Mouse (Mus musculus) liver, postnatal 0 days (tissue): ENCODE data around the gene Cckar. TPM values are rescaled to one million over a fixed set of nuclear protein-coding genes. Genes with fewer than 3 reads are reported as not detected.

ENCODE experiments used
- ATAC-seq: fragments of 200-750 bp; cut with Nextera tagmentation; 2 replicates; pipeline ENCODE4 v1.8.0; 2017; ENCODE audit warnings: mild to moderate bottlenecking, moderate library complexity
- DNase-seq: peaks from one replicate; pipeline ENCODE4 v3.0.0-alpha.2; 2016
- H3K27ac ChIP-seq: fragments of 300-500 bp; sonication (generic); 2 replicates; pipeline ENCODE4 v1.5.1; 2014; ENCODE audit warnings: antibody characterized with exemption, moderate library complexity, mild to moderate bottlenecking, low read depth
- H3K27me3 ChIP-seq: fragments of 300-500 bp; sonication (generic); 2 replicates; pipeline ENCODE4 v1.6.1; 2014; ENCODE audit warnings: low read length, control low read depth, mixed read lengths; ENCODE audit not compliant: insufficient read depth
- H3K36me3 ChIP-seq: fragments of 300-500 bp; sonication (generic); replicated peaks from 2 replicates; pipeline ENCODE4 v1.6.1; 2014; ENCODE audit warnings: mild to moderate bottlenecking, control low read depth, low read length, moderate library complexity, mixed read lengths; ENCODE audit not compliant: insufficient read depth
- H3K4me1 ChIP-seq: fragments of 300-500 bp; sonication (generic); 2 replicates; pipeline ENCODE4 v1.6.1; 2014; ENCODE audit warnings: antibody characterized with exemption, mild to moderate bottlenecking, control low read depth; ENCODE audit not compliant: insufficient read depth
- H3K4me2 ChIP-seq: fragments of 300-500 bp; sonication (generic); 2 replicates; pipeline ENCODE4 v1.6.1; 2014; ENCODE audit warnings: low read depth, mild to moderate bottlenecking, low read length, moderate library complexity, mixed read lengths
- H3K4me3 ChIP-seq: fragments of 300-500 bp; sonication (generic); 2 replicates; pipeline ENCODE4 v1.5.1; 2014; ENCODE audit warnings: low read depth, low read length
- H3K9ac ChIP-seq: fragments of 300-500 bp; sonication (generic); replicated peaks from 2 replicates; pipeline ENCODE4 v1.6.1; 2014; ENCODE audit warnings: mild to moderate bottlenecking, moderate library complexity
- H3K9me3 ChIP-seq: fragments of 300-500 bp; sonication (generic); 2 replicates; pipeline ENCODE4 v1.6.1; 2016; ENCODE audit warnings: mild to moderate bottlenecking, control low read depth, low read length, mixed read lengths
- CTCF ChIP-seq: sonication (generic); IDR thresholded peaks from 2 replicates; pipeline ENCODE4 v1.5.1; 2016; ENCODE audit warnings: antibody characterized with exemption, low read depth
- EP300 ChIP-seq: IDR thresholded peaks from 2 replicates; pipeline ENCODE4 v1.6.1; 2016; ENCODE audit warnings: antibody characterized with exemption, low read depth, mild to moderate bottlenecking
- WGBS: fragments of 180-500 bp; shearing (Covaris S2); extraction: QIAGEN DNeasy Blood & Tissue Kit; methylation state at CpG from one replicate; pipeline ENCODE4 v1.1.7; 2014; ENCODE audit not compliant: insufficient replicate concordance; 5-methylcytosine and 5-hydroxymethylcytosine counted together
- polyA plus RNA-seq: library from polyadenylated mRNA; unstranded; fragments of >200 nt; fragmentation: Nextera tagmentation; extraction: Ambion mirVana; gene quantifications from 2 replicates; pipeline ENCODE4 v1.2.1, GENCODE M21; 2015

Gene Cckar
- polyA plus RNA-seq, 1 experiment from 2014 or later: 0.12 TPM

- Histone ChIP-seq H3K9me3 (no peaks in the 10 kb centered on the region), H3K36me3 (no peaks in the 10 kb centered on the region), H3K9ac (no peak overlapping the region), H3K27ac (no peak overlapping the region), H3K27me3 (no peaks in the 10 kb centered on the region), H3K4me2 (no peak overlapping the region), H3K4me1 (no peaks in the 10 kb centered on the region), H3K4me3 (no peak overlapping the region)
- WGBS: 70% methylated on average over 5 of the region's 5 CpGs
- DNase-seq: no peak
- TF ChIP-seq CTCF (no peak), EP300 (no peak)
- ATAC-seq: no peak
These were observed 39.5 kb downstream of the Cckar start for GRCm38 (mm10) chr5:53668021-53668420.

- Histone ChIP-seq H3K4me1 (no peaks in the 10 kb centered on the region), H3K4me2 (no peak overlapping the region), H3K9me3 (no peaks in the 10 kb centered on the region), H3K9ac (no peak overlapping the region), H3K4me3 (no peak overlapping the region), H3K36me3 (no peaks in the 10 kb centered on the region), H3K27ac (no peak overlapping the region), H3K27me3 (no peaks in the 10 kb centered on the region)
- DNase-seq (no peak), ATAC-seq (no peak)
- TF ChIP-seq EP300: no peak
- no peak for TF ChIP-seq CTCF
These were observed 43.8 kb downstream of the Cckar start for GRCm38 (mm10) chr5:53663665-53664064.

GRCm38 (mm10) chr5:53662413-53662812, 45.1 kb downstream of the Cckar start:
- Histone ChIP-seq H3K9ac (no peak overlapping the region), H3K27me3 (no peaks in the 10 kb centered on the region), H3K4me1 (no peaks in the 10 kb centered on the region), H3K9me3 (no peaks in the 10 kb centered on the region), H3K4me3 (no peak overlapping the region), H3K27ac (no peak overlapping the region), H3K36me3 (no peaks in the 10 kb centered on the region), H3K4me2 (no peak overlapping the region)
- 26% methylated on average over 1 of the region's 1 CpGs for WGBS
- no peak for ATAC-seq
- no peak for TF ChIP-seq CTCF
- no peak for TF ChIP-seq EP300
- no peak for DNase-seq

GRCm38 (mm10) chr5:53661508-53661907, 46.0 kb downstream of the Cckar start:
- ATAC-seq: no peak
- Histone ChIP-seq H3K9me3 (no peaks in the 10 kb centered on the region), H3K36me3 (no peaks in the 10 kb centered on the region), H3K27ac (no peak overlapping the region), H3K4me1 (no peaks in the 10 kb centered on the region), H3K4me3 (no peak overlapping the region), H3K9ac (no peak overlapping the region), H3K27me3 (no peaks in the 10 kb centered on the region), H3K4me2 (no peak overlapping the region)
- DNase-seq: no peak
- TF ChIP-seq CTCF: no peak
- TF ChIP-seq EP300: no peak
- 37% methylated on average over 2 of the region's 2 CpGs for WGBS

GRCm38 (mm10) chr5:53657925-53658324, 49.6 kb downstream of the Cckar start:
- Histone ChIP-seq H3K4me2 (no peak overlapping the region), H3K27me3 (no peaks in the 10 kb centered on the region), H3K9me3 (no peaks in the 10 kb centered on the region), H3K27ac (no peak overlapping the region), H3K9ac (no peak overlapping the region), H3K4me3 (no peak overlapping the region), H3K36me3 (no peaks in the 10 kb centered on the region), H3K4me1 (no peaks in the 10 kb centered on the region)
- DNase-seq (no peak), ATAC-seq (peak; percentile 29; the same call in 1 of the 2 replicates)
- WGBS: 80% methylated on average over 6 of the region's 6 CpGs
- TF ChIP-seq EP300 (no peak), CTCF (peak; percentile 50)

GRCm38 (mm10) chr5:53656596-53656995, 50.9 kb downstream of the Cckar start:
- ATAC-seq: no peak
- DNase-seq: no peak

More at GRCm38 (mm10) chr5:53656596-53656995, 50.9 kb downstream of the Cckar start:
- TF ChIP-seq EP300: no peak
- Histone ChIP-seq H3K4me1 (no peaks in the 10 kb centered on the region), H3K9ac (no peak overlapping the region), H3K36me3 (peaks cover 5% of the 10 kb centered on the region), H3K4me3 (no peak overlapping the region), H3K4me2 (no peak overlapping the region), H3K27ac (no peak overlapping the region), H3K27me3 (no peaks in the 10 kb centered on the region), H3K9me3 (no peaks in the 10 kb centered on the region)
- WGBS: 29% methylated on average over 1 of the region's 1 CpGs

Other genes with a start within 250 kb of the Cckar start
- gene Rbpj, start 241.6 kb downstream of the Cckar start, polyA plus RNA-seq: 6.1 and 6.4 TPM in 2 replicates
- gene Tbc1d19, start 101.9 kb upstream of the Cckar start, polyA plus RNA-seq: 3.3 and 3.7 TPM in 2 replicates